Mouse (Mus musculus) myocyte (in vitro differentiated cells): ENCODE data around the gene Prg3.

Experiments used
- E2F4 ChIP-seq: IDR thresholded peaks from one replicate; pipeline ENCODE4 v1.6.1; 2011; ENCODE audit warnings: mild to moderate bottlenecking, control low read depth, moderate library complexity; ENCODE audit not compliant: insufficient read depth
- MAX ChIP-seq: IDR thresholded peaks from one replicate; pipeline ENCODE4 v1.6.1; 2011; ENCODE audit warnings: low read depth, mild to moderate bottlenecking, control low read depth
- MYOG ChIP-seq, 3 experiments: IDR thresholded peaks; one replicate each; pipeline ENCODE4 v1.6.1; 2011; ENCODE audit warnings: control low read depth in 2 of 3, low read depth in 2 of 3, mild to moderate bottlenecking in 2 of 3; ENCODE audit not compliant: insufficient read length in 2 of 3, control insufficient read depth in 1 of 3, insufficient read depth in 1 of 3
- POLR2A ChIP-seq: IDR thresholded peaks from one replicate; pipeline ENCODE4 v1.6.1; 2011; ENCODE audit warnings: low read depth, mild to moderate bottlenecking, control low read depth, moderate library complexity; ENCODE audit not compliant: insufficient read length
- POLR2AphosphoS2 ChIP-seq: IDR thresholded peaks from one replicate; pipeline ENCODE4 v1.6.1; 2011; ENCODE audit warnings: low read depth, control low read depth; ENCODE audit not compliant: insufficient read length
- TCF12 ChIP-seq: IDR thresholded peaks from one replicate; pipeline ENCODE4 v1.6.1; 2011; ENCODE audit warnings: mild to moderate bottlenecking, control low read depth; ENCODE audit not compliant: poor library complexity, insufficient read depth, severe bottlenecking
- TCF3 ChIP-seq: IDR thresholded peaks from one replicate; pipeline ENCODE4 v1.6.1; 2011; ENCODE audit warnings: low read depth, control low read depth; ENCODE audit not compliant: insufficient read length
- USF1 ChIP-seq: IDR thresholded peaks from one replicate; pipeline ENCODE4 v1.6.1; 2011; ENCODE audit warnings: low read depth, mild to moderate bottlenecking, control low read depth, moderate library complexity

GRCm38 (mm10) chr2:84964111-84964801 is 23.8 kb upstream of the Prg3 start:
- TF ChIP-seq E2F4, result no peak
- no peak for TF ChIP-seq POLR2A
- TF ChIP-seq POLR2AphosphoS2, result no peak
- TF ChIP-seq TCF3, result no peak
- no peak for TF ChIP-seq USF1
- no peak for TF ChIP-seq MAX
- TF ChIP-seq TCF12, result no peak
- no peak for TF ChIP-seq MYOG (IDR thresholded peaks at IDR 0.05; ENCODE audit: control insufficient read depth in 1 of 3, insufficient read depth in 1 of 3, insufficient read length in 2 of 3, low read depth in 2 of 3)
